Mouse (Mus musculus): ENCODE data around the gene Tex19.2. TPM values are rescaled to one million over a fixed set of nuclear protein-coding genes. Genes with fewer than 3 reads are reported as not detected.

Tex19.2 gene
- not detected in 2 replicates for total RNA-seq (2021)
- long read RNA-seq: 0 reads

DNA sequence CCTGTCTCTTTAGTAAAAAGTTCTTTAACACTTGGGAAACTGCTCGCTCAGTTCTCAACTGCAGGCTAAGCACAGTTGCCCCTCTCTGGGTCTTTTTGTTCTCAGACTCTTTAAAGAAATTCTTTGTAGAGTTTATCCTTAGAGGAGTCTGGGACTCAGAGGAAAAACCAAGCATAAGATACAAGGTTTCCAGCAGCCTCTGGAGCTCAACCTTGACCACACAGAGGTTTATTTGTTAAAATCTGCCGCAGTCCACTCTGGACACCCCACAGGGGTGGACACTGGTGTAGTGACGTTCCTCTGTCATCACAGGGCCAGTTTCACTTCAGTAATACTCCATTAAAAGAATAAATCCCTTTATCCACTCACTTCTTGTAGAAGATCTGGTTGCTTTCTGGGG lies at the start of gene Tex19.2:
TSS of gene Tex19.2 (minus strand) at position 101 of the 400 bp plus-strand sequence.
- no peak for DNase-seq

DNA sequence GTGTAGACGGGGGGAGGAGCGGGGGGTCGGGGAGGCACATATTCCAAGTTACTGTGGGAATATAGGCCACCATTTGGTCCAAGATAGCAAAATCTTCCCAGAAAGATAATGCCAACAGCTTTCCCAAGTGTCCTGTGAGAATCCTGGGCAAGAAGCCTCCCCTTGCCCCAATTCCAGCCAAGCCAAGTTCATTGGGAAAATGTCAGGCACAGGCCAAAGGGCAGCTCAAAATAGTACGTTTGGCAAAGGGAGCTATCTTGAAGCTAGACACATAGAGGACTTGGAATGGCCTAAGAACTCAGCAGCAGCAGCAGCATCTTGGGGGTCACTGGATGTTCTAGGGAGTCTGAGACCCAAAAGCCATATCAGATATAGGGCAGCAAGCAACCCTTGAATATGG lies 45.3 kb upstream of the Tex19.2 start:
- no peak for DNase-seq

DNA sequence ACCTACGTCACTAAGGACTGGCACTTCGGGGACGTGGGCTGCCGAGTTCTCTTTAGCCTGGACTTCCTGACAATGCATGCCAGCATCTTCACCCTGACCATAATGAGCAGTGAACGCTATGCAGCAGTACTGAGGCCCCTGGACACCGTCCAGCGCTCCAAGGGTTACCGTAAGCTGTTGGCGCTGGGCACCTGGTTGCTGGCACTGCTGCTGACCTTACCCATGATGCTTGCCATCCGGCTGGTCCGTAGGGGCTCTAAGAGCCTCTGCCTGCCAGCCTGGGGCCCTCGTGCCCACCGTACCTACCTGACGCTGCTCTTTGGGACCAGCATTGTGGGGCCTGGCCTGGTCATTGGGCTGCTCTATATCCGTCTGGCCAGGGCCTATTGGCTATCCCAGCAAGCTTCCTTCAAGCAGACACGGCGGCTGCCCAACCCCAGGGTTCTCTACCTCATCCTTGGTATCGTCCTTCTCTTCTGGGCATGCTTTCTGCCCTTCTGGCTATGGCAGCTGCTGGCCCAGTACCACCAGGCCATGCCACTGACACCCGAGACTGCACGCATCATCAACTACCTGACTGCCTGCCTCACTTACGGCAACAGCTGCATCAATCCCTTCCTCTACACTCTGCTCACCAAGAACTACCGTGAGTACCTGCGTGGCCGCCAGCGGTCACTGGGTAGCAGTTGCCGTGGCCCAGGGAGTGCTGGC lies 42.3 kb upstream of the Tex19.2 start:
- no peak for DNase-seq

DNA sequence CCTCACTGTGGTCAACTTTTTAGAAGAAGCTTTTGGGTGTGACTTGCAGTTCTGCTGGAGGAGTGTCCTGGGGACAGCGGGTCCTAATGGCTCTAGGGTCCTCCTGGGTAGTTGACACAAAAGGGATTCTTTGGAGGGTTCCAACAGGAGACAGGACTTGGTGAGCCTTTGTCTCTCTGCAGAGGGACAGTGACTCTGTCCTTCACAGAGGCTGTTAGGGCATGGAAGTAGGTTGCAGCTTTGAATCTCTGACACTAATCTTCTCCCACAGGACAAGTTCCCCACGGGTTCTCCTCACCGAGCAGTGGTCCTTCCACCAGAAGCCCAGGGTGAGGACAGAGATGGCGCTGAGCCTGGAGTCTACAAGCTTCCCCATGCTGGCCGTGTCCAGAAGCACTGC lies 41.5 kb upstream of the Tex19.2 start, which contains the start of gene Uts2r:
TSS of gene Uts2r (plus strand) at position 301 of the 400 bp plus-strand sequence.
- DNase-seq: no peak

DNA sequence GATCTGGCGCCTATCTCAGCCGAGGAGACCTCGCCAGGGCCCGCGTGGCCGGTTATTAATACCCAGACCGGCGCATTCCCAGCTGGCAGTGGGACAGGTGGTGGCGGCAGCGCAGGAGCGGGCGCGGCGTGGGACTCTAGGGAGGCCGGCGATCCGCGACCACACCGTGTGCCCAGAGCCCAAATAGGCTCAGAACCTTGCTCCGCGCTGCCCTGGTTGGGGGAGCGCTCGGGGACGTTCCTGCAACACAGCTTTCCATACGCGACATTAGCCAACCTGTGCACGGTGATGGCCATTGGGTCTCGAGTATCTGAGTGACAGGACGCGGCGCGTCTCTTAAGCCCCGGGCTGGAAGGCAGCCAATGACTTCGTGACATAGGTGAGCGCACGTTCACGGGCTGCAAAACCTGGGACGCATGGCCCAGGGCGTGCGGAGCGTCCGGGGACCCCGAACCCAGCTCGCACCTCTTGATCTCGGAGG lies 38.0 kb upstream of the Tex19.2 start:
- peak; percentile 51 for DNase-seq

DNA sequence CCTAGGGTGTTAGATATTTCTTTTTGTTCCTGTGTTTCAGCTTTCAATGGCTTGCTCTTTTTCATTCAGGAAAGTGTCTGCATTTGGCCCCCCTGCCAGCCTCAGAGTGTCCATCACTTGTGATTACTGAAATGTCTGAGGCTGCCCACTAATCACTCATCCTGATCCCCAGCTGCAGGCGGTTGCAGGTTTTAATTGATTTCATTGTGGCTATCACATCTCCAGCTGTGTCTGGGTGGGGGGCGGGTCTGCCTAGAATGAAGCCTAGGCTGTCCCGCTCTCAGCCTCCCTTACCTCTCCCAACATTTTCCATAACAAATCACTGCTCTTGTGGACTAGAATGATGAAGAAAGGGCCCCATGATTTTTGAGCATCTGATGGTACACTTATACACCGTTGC lies 35.7 kb upstream of the Tex19.2 start:
- DNase-seq: no peak

DNA sequence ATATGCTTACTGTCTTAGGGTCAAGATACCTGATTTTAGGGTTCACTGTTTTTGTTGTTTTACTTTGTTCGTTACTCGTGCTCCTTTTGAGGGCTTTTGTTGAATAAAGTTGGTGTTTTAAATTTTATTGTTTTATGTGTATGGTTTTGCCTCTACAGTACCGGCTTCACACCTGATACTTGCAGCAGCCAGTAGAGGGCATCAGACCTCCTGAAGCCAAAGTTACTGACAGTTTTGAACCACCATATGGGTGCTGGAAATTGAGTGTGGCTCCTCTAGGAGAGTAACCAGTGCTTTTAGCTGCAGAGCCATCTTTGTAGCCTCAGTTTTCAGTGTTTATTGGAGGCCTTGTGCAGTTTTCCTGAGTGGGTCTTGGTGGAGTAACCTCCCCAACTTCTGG lies 29.7 kb upstream of the Tex19.2 start:
- DNase-seq: no peak

DNA sequence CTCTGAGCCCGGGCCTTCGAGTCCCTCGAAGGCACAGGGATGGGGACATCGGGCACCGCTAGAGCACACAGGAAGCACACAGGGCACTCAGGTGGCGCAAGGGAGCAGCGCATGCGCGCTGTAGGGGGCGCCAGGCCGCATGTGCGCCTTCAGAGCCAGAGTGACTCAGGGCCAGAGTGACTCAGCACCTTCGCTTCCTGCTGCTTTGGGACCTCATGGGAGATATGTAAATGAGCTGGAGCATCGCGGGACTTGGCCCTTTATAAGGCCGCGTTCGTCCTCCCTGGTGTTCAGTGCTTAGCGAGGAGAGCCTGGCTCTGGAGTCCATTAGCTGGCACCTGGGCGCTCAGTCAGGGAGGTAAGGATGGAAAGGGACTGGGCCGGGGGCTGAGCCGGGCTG lies 27.4 kb upstream of the Tex19.2 start, which contains the start of gene Tex19.1:
TSS of gene Tex19.1 (plus strand) at position 279 of the 400 bp plus-strand sequence.
- DNase-seq: no peak

DNA sequence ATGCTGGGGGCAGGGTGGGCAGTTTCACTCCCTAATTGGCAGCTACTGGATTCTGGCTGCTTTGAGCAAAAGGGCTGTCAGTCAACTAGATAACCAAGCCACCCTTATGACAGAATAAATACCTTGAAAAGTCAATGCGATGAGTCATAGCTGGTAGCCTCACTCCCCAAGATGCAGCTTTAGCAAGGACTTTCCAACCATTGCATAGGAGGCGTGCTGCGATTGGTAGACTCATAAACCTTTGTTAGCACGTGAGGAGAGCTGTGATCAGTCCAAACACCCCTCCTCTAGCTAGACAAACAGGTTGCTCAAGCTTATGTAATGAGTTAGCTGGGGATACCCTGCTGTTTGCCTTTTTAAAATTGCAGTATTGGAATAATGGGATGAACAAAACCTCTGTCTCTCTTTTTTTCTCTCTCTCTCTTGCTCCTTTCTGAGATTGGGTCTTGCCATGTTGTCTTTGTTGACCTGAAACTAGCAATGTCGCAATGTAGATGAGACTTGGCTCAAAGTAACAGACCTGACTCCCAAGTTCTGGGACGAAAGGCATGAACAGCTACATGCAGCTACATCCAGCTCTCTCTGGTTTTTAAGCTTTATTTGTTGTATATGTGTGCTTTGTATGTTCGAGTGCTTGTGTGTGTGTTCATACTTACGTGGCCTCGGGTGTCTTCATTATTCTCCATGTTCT lies 25.0 kb upstream of the Tex19.2 start:
- DNase-seq: no peak

DNA sequence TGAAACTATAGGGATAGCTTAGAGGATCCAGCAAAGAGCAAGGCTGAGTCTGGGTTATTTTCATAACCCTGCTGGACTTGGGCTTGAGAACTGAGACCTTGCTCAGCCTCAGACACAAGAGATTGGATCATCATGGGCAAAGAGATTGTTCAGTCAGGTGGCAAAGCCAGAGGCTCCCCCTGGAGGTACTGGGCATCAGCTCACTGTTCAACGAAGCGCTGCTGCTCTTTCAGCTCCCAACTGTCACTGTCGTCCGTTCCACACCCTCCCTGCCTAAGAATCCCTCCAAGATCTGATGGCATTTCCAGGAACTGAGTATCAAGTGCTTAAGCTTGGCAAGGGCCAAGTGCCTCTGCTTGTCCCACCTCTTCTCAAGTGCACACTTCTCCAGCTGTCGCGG lies 20.3 kb upstream of the Tex19.2 start:
- no peak for DNase-seq

DNA sequence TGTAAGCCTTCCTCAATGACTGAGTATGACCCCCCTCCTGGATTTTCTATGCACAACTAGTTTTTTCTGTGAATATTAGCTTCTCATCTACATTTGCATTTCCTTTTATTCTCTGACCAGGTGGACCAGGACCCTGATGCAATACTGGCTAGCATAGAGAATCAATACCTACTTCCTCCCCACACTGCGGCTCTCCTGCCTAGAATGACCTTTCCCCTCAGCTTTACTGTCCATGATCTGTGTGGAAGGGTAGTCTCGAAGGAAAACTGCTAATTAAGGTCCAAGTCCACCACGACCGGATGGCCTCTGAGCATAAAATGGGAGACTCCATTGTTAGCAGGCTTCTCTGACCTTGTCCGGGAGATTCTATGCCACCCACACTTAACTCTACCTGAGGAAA lies 19.2 kb upstream of the Tex19.2 start:
- DNase-seq: no peak

DNA sequence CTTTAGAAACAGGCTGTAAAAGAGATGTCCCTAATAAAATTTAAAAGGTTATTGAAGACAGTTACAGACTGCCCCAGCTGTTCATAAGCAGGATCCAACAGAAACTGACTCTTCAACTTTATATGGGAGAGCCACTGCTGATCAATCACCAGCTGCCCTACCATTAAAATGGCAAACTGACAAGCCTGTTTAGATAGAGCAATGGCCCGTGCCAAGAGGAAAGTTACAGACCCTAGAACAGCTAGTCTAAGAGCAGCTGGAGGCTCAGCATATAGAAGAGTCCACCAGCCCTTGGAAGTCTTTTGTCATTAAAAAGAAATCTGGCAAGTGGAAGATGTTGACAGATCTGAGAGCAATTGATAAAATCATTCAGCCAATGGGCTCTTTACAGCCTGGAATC lies 16.1 kb upstream of the Tex19.2 start:
- DNase-seq: no peak

DNA sequence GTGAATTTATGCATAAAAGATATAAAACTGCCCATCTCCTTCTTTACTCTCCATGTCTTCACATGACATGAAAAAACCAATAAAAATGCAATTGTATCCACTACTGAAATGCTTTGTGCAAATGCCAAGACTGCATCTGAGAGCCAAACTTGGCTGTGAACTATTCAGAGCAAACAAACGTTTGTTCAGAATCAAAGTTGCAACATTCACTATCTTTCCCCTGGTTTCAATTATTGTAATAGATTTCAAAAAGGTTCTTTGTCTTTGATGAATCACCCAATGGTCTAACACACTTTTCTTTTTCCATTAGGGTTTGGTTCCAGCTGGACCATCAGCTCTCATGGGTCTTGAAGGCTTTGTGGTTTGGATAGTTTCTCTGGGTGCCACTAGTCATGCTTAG lies 11.1 kb upstream of the Tex19.2 start:
- no peak for DNase-seq

DNA sequence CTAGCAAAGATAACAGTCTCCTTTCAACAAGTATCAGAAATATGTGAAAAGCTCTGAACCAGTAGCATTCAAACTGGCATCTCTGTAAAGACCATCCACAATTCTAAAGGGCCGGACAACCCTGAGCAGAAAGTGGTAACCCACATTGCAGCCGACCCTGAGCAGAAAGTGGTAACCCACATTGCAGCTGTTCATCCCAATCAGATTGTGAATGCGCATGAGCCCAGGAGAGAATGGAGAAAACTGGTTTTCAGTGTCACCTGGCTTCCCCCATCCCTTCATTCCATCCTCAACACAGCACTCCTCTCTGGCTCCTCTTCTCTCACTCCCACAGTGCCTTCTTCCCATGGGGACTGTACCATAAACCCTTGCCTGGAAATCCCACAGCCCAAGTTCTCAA lies 9.0 kb upstream of the Tex19.2 start:
- DNase-seq: no peak

DNA sequence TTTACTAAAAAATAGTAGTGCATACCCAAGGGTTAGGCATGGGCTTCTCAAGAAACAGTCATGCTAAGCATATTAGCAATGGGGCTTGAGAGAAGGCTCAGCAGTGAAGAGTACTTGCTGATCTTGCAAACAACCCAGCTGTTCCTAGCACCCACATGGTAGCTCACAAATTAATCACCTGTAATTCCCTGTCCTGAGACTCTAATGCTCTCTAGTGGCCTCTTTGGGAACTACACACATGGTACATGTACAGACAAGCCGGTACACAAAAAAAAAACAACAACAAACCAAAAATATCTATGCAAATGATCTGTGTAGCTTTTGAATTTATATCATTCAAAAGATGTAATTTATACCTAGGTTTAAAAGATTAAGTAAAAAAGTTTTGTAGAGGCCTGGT lies 7.9 kb upstream of the Tex19.2 start:
- no peak for DNase-seq

DNA sequence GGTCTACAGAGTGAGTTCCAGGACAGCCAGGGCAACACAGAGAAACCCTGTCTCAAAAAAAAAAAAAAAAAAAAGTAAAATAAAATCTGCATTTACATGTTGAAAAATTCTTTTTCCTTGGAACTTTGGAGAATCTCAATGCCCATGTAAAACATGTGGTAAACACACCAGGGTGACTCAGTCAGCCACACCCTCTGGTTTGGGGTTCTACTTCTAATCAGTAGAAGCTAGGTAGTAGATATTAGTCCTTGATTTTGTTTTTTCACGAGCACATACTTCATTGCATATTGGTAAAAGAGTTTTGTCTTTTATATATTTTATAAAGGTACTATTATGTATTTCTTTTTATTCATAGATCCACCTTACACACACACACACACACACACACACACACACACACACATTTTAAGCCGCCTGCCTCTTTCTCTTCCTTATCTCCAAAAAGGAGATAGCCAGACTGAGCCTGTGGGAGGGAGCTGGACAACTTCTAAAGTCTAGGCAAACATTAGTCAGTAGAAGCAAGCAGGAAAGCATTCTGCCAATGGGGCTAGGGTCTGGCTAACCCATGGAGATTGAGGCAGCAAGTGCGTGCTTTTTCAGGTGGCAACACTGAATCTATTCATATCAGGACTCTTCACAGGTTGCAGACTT lies 7.2 kb upstream of the Tex19.2 start:
- DNase-seq: no peak

DNA sequence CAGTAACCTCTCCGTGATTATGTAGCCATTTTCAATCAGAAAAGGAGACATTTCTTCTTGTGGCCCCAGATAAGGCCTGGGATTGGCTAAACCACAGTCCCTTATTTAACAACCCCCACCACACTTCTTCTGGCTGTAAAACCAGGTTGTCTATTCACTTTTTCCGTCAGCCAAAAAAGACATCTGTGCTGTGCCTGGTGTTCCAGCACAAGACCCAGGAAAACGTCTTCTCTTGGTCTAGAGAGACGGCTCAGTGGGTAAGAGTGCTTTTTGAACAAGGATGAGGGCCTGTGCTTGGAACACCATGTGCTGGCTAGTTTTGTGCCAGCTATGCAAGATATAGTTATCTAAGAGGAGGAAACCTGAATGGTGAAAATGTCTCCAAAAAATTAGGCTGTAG lies 5.0 kb upstream of the Tex19.2 start:
- DNase-seq: no peak

DNA sequence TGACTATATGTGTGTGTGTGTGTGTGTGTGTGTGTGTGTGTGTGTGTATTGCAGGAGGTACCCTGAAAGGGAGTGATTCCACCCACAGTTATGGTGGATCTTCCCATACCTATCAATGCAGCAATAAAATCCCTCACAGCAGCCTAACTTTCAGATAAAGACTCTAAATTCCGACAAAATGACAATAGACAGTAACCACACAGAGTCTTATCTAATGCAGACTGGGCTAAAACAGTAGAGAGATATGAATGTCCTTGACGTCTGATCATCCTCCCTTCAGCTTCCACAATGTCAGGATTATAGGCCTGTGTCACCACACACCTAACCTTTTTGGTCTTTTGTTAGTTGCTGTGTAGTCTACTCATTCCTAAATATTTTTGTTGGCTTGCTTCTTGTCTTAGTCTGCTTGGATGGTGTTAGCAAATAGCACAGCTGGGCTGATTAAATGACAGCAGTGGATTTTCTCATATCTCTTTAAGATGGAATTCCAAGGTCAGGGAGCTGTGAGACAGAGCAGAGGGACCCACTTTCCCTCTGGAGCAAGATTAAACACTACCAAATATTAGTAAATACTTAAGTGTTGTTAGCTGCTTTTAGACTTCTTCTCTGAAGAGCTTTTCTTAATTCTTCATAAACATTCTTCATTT lies 3.7 kb upstream of the Tex19.2 start:
- no peak for DNase-seq

DNA sequence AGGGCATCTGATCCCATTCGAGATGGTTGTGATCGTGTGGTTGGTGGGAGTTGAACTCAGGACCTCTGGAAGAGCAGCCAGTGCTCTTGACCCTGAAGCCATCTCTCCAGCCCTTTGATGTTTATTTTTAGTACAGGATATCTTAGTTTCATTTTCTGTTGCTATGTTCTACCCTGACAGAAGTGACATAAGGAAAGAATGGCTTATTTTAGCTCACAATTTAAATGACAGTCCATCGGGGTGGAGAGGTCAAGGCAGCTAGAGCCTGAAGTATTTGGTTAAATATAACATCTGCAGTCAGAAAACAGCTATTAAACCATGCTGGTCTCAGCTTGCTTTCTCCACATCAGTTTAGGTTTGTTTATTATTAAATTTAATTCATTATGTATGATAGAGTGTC lies 2.7 kb upstream of the Tex19.2 start:
- no peak for DNase-seq

DNA sequence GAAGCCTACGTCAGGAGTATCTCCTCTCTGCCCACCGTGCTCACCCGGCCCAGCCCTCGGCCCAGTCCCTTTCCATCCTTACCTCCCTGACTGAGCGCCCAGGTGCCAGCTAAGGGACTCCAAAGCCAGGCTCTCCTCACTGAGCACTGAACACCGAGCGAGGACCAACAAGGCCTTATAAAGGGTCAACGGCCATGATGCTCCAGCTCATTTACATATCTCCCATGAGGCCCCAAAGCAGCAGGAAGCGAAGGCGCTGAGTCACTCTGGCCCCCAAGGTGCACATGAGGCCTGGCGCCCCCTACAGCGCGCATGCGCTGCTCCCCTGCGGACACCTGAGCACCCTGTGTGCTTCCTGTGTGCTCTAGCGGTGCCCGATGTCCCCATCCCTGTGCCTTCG lies 371 bp downstream of the Tex19.2 start:
- no peak for DNase-seq

DNA sequence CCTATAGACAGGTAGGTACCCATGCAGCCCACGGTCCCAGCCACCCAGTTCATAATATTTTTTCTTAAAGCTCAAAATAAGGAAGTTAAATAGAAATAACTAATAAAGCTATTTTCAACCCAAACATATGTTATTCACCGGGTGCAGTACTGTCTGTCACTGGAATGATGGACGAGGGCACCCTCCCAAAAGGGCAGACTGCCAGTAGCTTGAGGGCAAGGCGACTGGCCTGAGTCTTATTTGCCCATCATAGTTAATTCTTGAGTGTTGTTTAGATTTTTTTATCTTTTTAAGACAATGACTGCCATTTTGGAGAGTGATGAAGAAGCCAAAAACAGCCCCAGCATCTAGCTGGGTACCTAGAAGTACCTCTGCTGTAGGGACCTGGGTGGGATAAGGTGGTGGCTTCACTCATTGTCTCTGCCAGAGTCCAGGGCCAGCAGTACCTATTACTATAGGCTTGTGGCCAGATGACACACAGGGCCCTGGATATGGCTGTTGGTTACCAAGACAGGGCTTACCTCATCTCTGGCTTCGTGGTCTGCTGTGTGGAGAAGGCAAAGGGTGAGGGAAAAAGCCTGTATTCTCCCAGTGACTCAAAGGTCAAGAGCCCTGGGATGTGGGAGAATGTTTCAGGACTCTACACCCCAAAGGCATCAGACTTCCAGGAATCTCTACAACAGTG lies 6.2 kb downstream of the Tex19.2 start:
- DNase-seq: peak; percentile 78

DNA sequence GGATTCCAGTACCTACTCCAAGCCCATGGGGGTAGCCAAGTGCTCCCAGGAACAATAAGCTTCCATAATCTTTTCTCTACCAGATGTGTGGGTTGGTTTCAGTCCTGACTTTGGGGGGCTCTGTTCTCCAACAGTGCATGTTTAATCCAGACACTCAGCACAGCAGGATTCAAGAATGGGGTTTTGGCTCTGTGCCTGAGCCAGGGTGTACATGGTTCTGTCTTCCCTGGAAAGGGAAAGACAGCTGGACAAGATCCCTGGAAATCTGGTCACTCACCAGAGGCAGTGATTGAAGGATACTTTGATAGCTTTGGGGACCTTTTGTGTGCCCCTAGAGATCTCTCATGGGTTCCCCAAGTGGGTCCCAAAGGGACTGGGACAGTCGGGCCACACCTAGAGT lies 6.9 kb downstream of the Tex19.2 start:
- no peak for DNase-seq

All from adrenal gland, postnatal 25 days (tissue).